13 mouse cellular contexts compared by ENCODE assay signal in genomic region chr1:162646083-162646686, GRCm38 (mm10). TPM values are rescaled to one million over a fixed set of nuclear protein-coding genes. Genes with fewer than 3 reads are reported as not detected.
A peak's percentile ranks its signal among the peaks of the same experiment; 100 is the strongest.
DNase-seq lines count a peak whose midpoint lies in the region; ATAC-seq and TF ChIP-seq lines count a peak whose summit lies in the region.
"Had no signal": no experiment of that assay in that cellular context is flagged by ENCODE, and none has a peak within 500 bp of the region (broad histone marks: within the 10 kb centered on the region; RNA-seq: fewer than 3 reads in every experiment).

No protein-coding gene starts in this region.

- H3K4me1 ChIP-seq in MEL (ENCODE audit: control insufficient read depth in 1 of 2, insufficient read depth in 2 of 2, low read length in 2 of 2), result 0 out of 4 replicates have a peak, but pooled peaks cover 0 to 3% of the 10 kb centered on the region in 2 experiments
- H3K4me1 ChIP-seq in heart, embryonic 11.5 days (ENCODE audit: control insufficient read depth, insufficient read depth, low read length), result no peaks in the 10 kb centered on the region

- H3K27me3 ChIP-seq in MEL (ENCODE audit: control insufficient read depth in 1 of 2, insufficient read depth in 2 of 2, low read length in 2 of 2), result peaks cover 0 to 2% of the 10 kb centered on the region in 2 experiments; a peak in 2 of 4 replicates
- no peaks in the 10 kb centered on the region for H3K27me3 ChIP-seq in splenic B cell, adult 2 months (ENCODE audit: control insufficient read depth, insufficient read depth, low read length, poor library complexity, severe bottlenecking)
- no peaks in the 10 kb centered on the region for H3K27me3 ChIP-seq in heart, embryonic 11.5 days (ENCODE audit: control insufficient read depth, insufficient read depth, low read length)

- H3K4me3 ChIP-seq in layer of hippocampus, adult 2 months, result no peak overlapping the region
- H3K4me3 ChIP-seq in MEL (ENCODE audit: control insufficient read depth in 1 of 2, insufficient read depth in 1 of 2, low read depth in 2 of 2, low read length in 2 of 2), result no peak overlapping the region
- no peak overlapping the region for H3K4me3 ChIP-seq in heart, embryonic 11.5 days (ENCODE audit: low read depth, low read length)

- peak; percentile 56 for TF ChIP-seq CTCF in layer of hippocampus, adult 2 months (conservative IDR thresholded peaks at IDR 0.05)
- peak; percentile 54 to 65 (median 57) for TF ChIP-seq CTCF in MEL (IDR thresholded peaks at IDR 0.05 in 2 of 3, conservative IDR thresholded peaks at IDR 0.05 in 1 of 3; ENCODE audit: control insufficient read depth in 1 of 3, insufficient read depth in 1 of 3, low read depth in 2 of 3, low read length in 3 of 3, poor library complexity in 1 of 3, severe bottlenecking in 1 of 3)

- H3K27ac ChIP-seq in layer of hippocampus, adult 2 months, result no peak overlapping the region
- no peak overlapping the region for H3K27ac ChIP-seq in MEL (ENCODE audit: control insufficient read depth, low read depth, low read length)
- H3K27ac ChIP-seq in heart, embryonic 11.5 days (ENCODE audit: low read depth, low read length), result no peak overlapping the region
- H3K27ac ChIP-seq: macrophage had no signal

- no peaks in the 10 kb centered on the region for H3K36me3 ChIP-seq in MEL (ENCODE audit: control insufficient read depth in 1 of 2, insufficient read depth in 2 of 2, low read length in 2 of 2)
- no peaks in the 10 kb centered on the region for H3K36me3 ChIP-seq in splenic B cell, adult 2 months (ENCODE audit: control insufficient read depth, insufficient read depth, low read length, poor library complexity, severe bottlenecking)
- H3K36me3 ChIP-seq in heart, embryonic 11.5 days (ENCODE audit: control insufficient read depth, insufficient read depth, low read length), result no peaks in the 10 kb centered on the region

- no peaks in the 10 kb centered on the region for H3K79me2 ChIP-seq in MEL (ENCODE audit: control insufficient read depth, insufficient read depth, low read length, poor library complexity)

- no peak for DNase-seq in layer of hippocampus, adult 2 months (ENCODE audit: low spot score in 2 of 2)
- no peak for DNase-seq in layer of hippocampus, adult 11-12 months (ENCODE audit: low spot score)
- DNase-seq in MEL (ENCODE audit: low read depth, low spot score), result peak; percentile 59
- peak; percentile 61 to 64 for DNase-seq in cerebellum, postnatal 10 days
- peak; percentile 18 for DNase-seq in splenic B cell, adult 2 months (ENCODE audit: low read depth, low spot score)
- DNase-seq in yolk sac, embryonic 10.5 days (ENCODE audit: low spot score), result no peak
- DNase-seq in embryo, embryonic 9.5 days (ENCODE audit: extremely low spot score), result no peak
- DNase-seq: gastrocnemius, postnatal 25 days had no signal

- TF ChIP-seq POLR2A in MEL (IDR thresholded peaks at IDR 0.05; ENCODE audit: control insufficient read depth in 1 of 2, insufficient read depth in 1 of 2, low read depth in 1 of 2, low read length in 2 of 2, poor library complexity in 1 of 2), result no peak

- peak; percentile 35 for TF ChIP-seq RAD21 in MEL (IDR thresholded peaks at IDR 0.05; ENCODE audit: low read depth, low read length)

- no peak overlapping the region for H3K9ac ChIP-seq in MEL (ENCODE audit: control insufficient read depth, low read depth, low read length, poor library complexity, severe bottlenecking)
- no peak overlapping the region for H3K9ac ChIP-seq in heart, embryonic 11.5 days (ENCODE audit: low read depth, low read length)

- no peak overlapping the region for H3K4me2 ChIP-seq in heart, embryonic 11.5 days

- no peaks in the 10 kb centered on the region for H3K9me3 ChIP-seq in MEL (replicated peaks; ENCODE audit: insufficient read depth, low read length)
- H3K9me3 ChIP-seq in heart, embryonic 11.5 days (replicated peaks; ENCODE audit: control insufficient read depth, low read length), result no peaks in the 10 kb centered on the region

- TF ChIP-seq EP300 in MEL (IDR thresholded peaks at IDR 0.05; ENCODE audit: low read depth in 1 of 2, low read length in 2 of 2), result no peak

- 77% methylated on average over 10 of the region's 10 CpGs for WGBS in heart, embryonic 11.5 days (ENCODE audit: insufficient replicate concordance)

- ATAC-seq in heart, embryonic 11.5 days (replicated peaks; ENCODE audit: insufficient number of reproducible peaks, low FRiP score, low TSS enrichment), result no peak
- ATAC-seq: activated CD4-positive, CD25-positive, alpha-beta regulatory T cell, adult 4 months had no signal

TF ChIP-seq in MEL, 35 proteins besides CTCF, POLR2A, EP300 and RAD21:
- no peak for TF ChIP-seq MYB (IDR thresholded peaks at IDR 0.05; ENCODE audit: low read depth, low read length)
- no peak for TF ChIP-seq TAL1 (IDR thresholded peaks at IDR 0.05; ENCODE audit: low read length)
- no peak for TF ChIP-seq SIN3A (IDR thresholded peaks at IDR 0.05; ENCODE audit: low read length)
- TF ChIP-seq ZC3H11A (IDR thresholded peaks at IDR 0.05; ENCODE audit: low read depth, low read length), result no peak
- no peak for TF ChIP-seq MYC (IDR thresholded peaks at IDR 0.05; ENCODE audit: low read depth, low read length)
- no peak for TF ChIP-seq NELFE (IDR thresholded peaks at IDR 0.05; ENCODE audit: low read depth, low read length)
- no peak for TF ChIP-seq MAZ (IDR thresholded peaks at IDR 0.05; ENCODE audit: low read depth, low read length)
- peak; percentile 58 for TF ChIP-seq SMC3 (IDR thresholded peaks at IDR 0.05; ENCODE audit: low read depth, low read length)
- no peak for TF ChIP-seq ELF1 (IDR thresholded peaks at IDR 0.05; ENCODE audit: low read depth, low read length)
- no peak for TF ChIP-seq UBTF (IDR thresholded peaks at IDR 0.05; ENCODE audit: borderline replicate concordance, insufficient read depth, low read depth, low read length)
- peak; percentile 61 for TF ChIP-seq USF1 (IDR thresholded peaks at IDR 0.05; ENCODE audit: low read depth, low read length)
- TF ChIP-seq TCF12 (IDR thresholded peaks at IDR 0.05; ENCODE audit: low read depth, low read length), result no peak
- TF ChIP-seq ZMIZ1 (IDR thresholded peaks at IDR 0.05; ENCODE audit: low read depth, low read length), result no peak
- TF ChIP-seq TBP (IDR thresholded peaks at IDR 0.05; ENCODE audit: low read depth, low read length), result no peak
- TF ChIP-seq RCOR1 (IDR thresholded peaks at IDR 0.05; ENCODE audit: low read depth, low read length), result no peak
TF ChIP-seq in MEL: peak in this region for 2.

RNA-seq across cellular contexts. Expression of gene Myoc, which starts 7.2 kb away (rescaled TPM):
- total RNA-seq in layer of hippocampus, adult 2 months (2021), result 1 to 10 TPM; 4.1 TPM
- total RNA-seq in MEL (2012; rRNA removed), result not detected in 2 replicates
- polyA plus RNA-seq in MEL (2012; ENCODE audit: insufficient read depth in 1 of 2, insufficient read length in 2 of 2, low read depth in 1 of 2, low replicate concordance in 2 of 2, missing spikeins in 1 of 2), result not detected
- not detected in 2 replicates for polyA plus RNA-seq in heart, embryonic 11.5 days (2014; fragmentation: Nextera tagmentation; extraction: Ambion mirVana)
- polyA plus RNA-seq: activated CD4-positive, CD25-positive, alpha-beta regulatory T cell, adult 4 months; macrophage; stomach, embryonic 16.5 days had no signal

RNA-seq across cellular contexts. Expression of gene Myocos, which starts 11.8 kb away (rescaled TPM):
- not detected for total RNA-seq in layer of hippocampus, adult 2 months (2021)
- not detected in 2 replicates for total RNA-seq in MEL (2012; rRNA removed)
- not detected for polyA plus RNA-seq in MEL (2012; ENCODE audit: insufficient read depth in 1 of 2, insufficient read length in 2 of 2, low read depth in 1 of 2, low replicate concordance in 2 of 2, missing spikeins in 1 of 2)
- not detected in 2 replicates for polyA plus RNA-seq in heart, embryonic 11.5 days (2014; fragmentation: Nextera tagmentation; extraction: Ambion mirVana)
- total RNA-seq: gastrocnemius, postnatal 25 days; left cerebral cortex, adult 8-10 months had no signal
- polyA plus RNA-seq: activated CD4-positive, CD25-positive, alpha-beta regulatory T cell, adult 4 months; macrophage; stomach, embryonic 16.5 days had no signal

Comparison
In these comparisons a context has a peak if more than half of its experiments do, and no peak if none do; other contexts are left out.
1. DNase-seq: peak in MEL (single experiment), cerebellum, postnatal 10 days (2 of 2) and splenic B cell, adult 2 months (single experiment); none in layer of hippocampus, adult 2 months (0 of 2), layer of hippocampus, adult 11-12 months (single experiment), yolk sac, embryonic 10.5 days (single experiment) and embryo, embryonic 9.5 days (single experiment).